Mouse (Mus musculus) adrenal gland, adult (tissue): Measurements from ENCODE around the gene Kcnip3.

Experiments
- DNase-seq, 2 experiments: peaks; one replicate each; pipeline ENCODE4 v3.0.0; 2022 to 2023; ENCODE audit warnings: low spot score in 1 of 2; ENCODE audit not compliant: inconsistent age in 2 of 2

The Kcnip3 gene

GRCm38 (mm10) chr2:127415806-127416205 lies 106.1 kb downstream of the Kcnip3 start:
- no peak for DNase-seq

GRCm38 (mm10) chr2:127411126-127411525 lies 110.8 kb downstream of the Kcnip3 start:
- no peak for DNase-seq
